Mouse (Mus musculus) left cerebral cortex, adult 2 months (tissue): ENCODE measurements around the gene Ephx3. TPM values are rescaled to one million over a fixed set of nuclear protein-coding genes. Genes with fewer than 3 reads are reported as not detected.

Experiments
- DNase-seq, 2 experiments: peaks; one replicate each; pipeline ENCODE4 v3.0.0; 2021 to 2022; ENCODE audit warnings: low spot score in 2 of 2, mixed read lengths in 1 of 2; ENCODE audit errors: extremely low spot score in 1 of 2
- H3K27ac ChIP-seq: fragments of 200-600 bp; 2 replicates; pipeline ENCODE4 v1.8.1; 2022
- H3K4me3 ChIP-seq: fragments of 200-600 bp; 2 replicates; pipeline ENCODE4 v1.8.1; 2022
- CTCF ChIP-seq: fragments of 200-600 bp; IDR thresholded peaks from 2 replicates; pipeline ENCODE4 v1.8.1; 2022; ENCODE audit warnings: antibody characterized with exemption, mild to moderate bottlenecking, moderate library complexity
- intact Hi-C: fragments of 180-260 bp; cut with DNase I; formaldehyde crosslinking; loops from one replicate; pipeline ENCODE4 v1.15.1; 2025
- total RNA-seq, 2 experiments: library from RNA; stranded (reverse); gene quantifications; 2 replicates each; pipeline ENCODE4 v1.2.3; 2021

The Ephx3 gene
- total RNA-seq, 2 experiments from 2014 or later, result 0.28 to 0.29 TPM

- TF ChIP-seq CTCF, result peak; percentile 94
- Histone ChIP-seq H3K4me3 (peak overlapping the region; percentile 44), H3K27ac (peak overlapping the region; percentile 70)
- intact Hi-C loops, result loop anchor here (2.0 kb wide), 2 partner anchors 24 to 66 kb away; no protein-coding TSS in a partner anchor
- DNase-seq, result peak; percentile 76 to 83
Measured at GRCm38 (mm10) chr17:32142907-32143854, 46.2 kb downstream of the Ephx3 start.

DNA sequence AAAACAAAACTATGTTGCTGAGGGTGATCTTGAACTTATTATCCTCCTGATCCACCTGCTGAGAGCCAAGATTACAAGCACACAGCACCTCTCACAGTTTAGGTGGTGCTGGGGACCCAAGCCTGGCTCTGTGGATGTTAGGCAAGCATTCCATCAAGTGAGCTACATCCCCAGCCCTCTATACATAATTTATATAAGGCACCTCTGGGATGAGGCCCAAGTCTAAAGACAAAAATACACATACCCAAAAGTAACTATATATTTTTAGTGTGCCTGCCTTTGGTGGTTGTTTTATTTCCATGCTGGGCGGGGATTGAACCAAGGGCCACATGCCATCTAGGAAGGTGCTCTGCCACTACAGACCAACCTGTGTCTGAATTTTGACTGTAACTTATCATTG, 47.1 kb downstream of the Ephx3 start:
- intact Hi-C loops, result loop anchor here (2.0 kb wide), 2 partner anchors 23 to 67 kb away; no protein-coding TSS in a partner anchor
- H3K27ac ChIP-seq, result 0 out of 2 replicates have a peak overlapping the region, but pooled peaks have one; percentile 40
- H3K4me3 ChIP-seq, result no peak overlapping the region
- DNase-seq, result no peak
- no peak for TF ChIP-seq CTCF

Other genes with a start within 250 kb of the Ephx3 start
- gene Rrp1b, start 153.4 kb downstream of the Ephx3 start, total RNA-seq, result 10 to 100 TPM; 20.6 to 24.5 TPM
- 1 to 10 TPM in 1 of 2 experiments, under 1 TPM in 1; 0.93 to 1.3 TPM for gene Hsf2bp, start 153.2 kb downstream of the Ephx3 start, total RNA-seq
- 1 to 10 TPM; 7.1 to 7.8 TPM for gene Notch3, start 22.7 kb downstream of the Ephx3 start, total RNA-seq
- gene Brd4, start 95.2 kb upstream of the Ephx3 start, total RNA-seq, result 100 to 1,000 TPM; 121 to 138 TPM
- 100 to 1,000 TPM in 1 of 2 experiments, 10 to 100 TPM in 1; 99.6 to 110 TPM for gene Akap8, start 131.7 kb upstream of the Ephx3 start, total RNA-seq
- 100 to 1,000 TPM; 230 to 236 TPM for gene Akap8l, start 161.1 kb upstream of the Ephx3 start, total RNA-seq
- 10 to 100 TPM; 45.9 to 48.4 TPM for gene Wiz, start 199.9 kb upstream of the Ephx3 start, total RNA-seq
- gene Rasal3, start 214.0 kb upstream of the Ephx3 start, total RNA-seq, result 1 to 10 TPM; 3.8 to 5.2 TPM
- gene Pglyrp2, start 234.6 kb upstream of the Ephx3 start, total RNA-seq, result not detected